Mouse (Mus musculus) A20 (cell line): ENCODE measurements at regions not wholly inside any gene's neighbourhood (a gene's known extent, or its start where the extent isn't known, plus 50 kb on each side); places are given as distances from the start of the nearest gene placed in this dataset.

Source experiments
- DNase-seq: peaks from one replicate; pipeline ENCODE4 v3.0.0-alpha.2; 2011; ENCODE audit warnings: low read depth, low spot score

GRCm38 (mm10) chr3:63542638-63543408, 59.1 kb upstream of the Gm34302 start:
- DNase-seq, result no peak

- DNase-seq, result no peak
These were observed 55.2 kb upstream of the Gm34302 start for GRCm38 (mm10) chr3:63538881-63539280.

GRCm38 (mm10) chr3:63534141-63534540, 50.5 kb upstream of the Gm34302 start:
- no peak for DNase-seq
